Mouse (Mus musculus) heart, embryonic 12.5 days (tissue): ENCODE measurements around the gene Hlcs. TPM values are rescaled to one million over a fixed set of nuclear protein-coding genes. Genes with fewer than 3 reads are reported as not detected.

Experiments used
- ATAC-seq: fragments of 200-750 bp; cut with Nextera tagmentation; 2 replicates; pipeline ENCODE4 v1.8.0; 2017; ENCODE audit warnings: moderate TSS enrichment, moderate library complexity; ENCODE audit not compliant: insufficient number of reproducible peaks, low FRiP score
- H3K27ac ChIP-seq: fragments of 300-500 bp; sonication (generic); 2 replicates; pipeline ENCODE4 v1.5.1; 2016; ENCODE audit warnings: mild to moderate bottlenecking, moderate library complexity; ENCODE audit not compliant: poor library complexity, severe bottlenecking
- H3K27me3 ChIP-seq: fragments of 300-500 bp; sonication (generic); replicated peaks from 2 replicates; pipeline ENCODE4 v1.6.1; 2016; ENCODE audit warnings: mild to moderate bottlenecking, moderate library complexity
- H3K36me3 ChIP-seq: fragments of 300-500 bp; sonication (generic); 2 replicates; pipeline ENCODE4 v1.6.1; 2016; ENCODE audit warnings: mild to moderate bottlenecking, moderate library complexity
- H3K4me1 ChIP-seq: fragments of 300-500 bp; sonication (generic); replicated peaks from 2 replicates; pipeline ENCODE4 v1.6.1; 2016; ENCODE audit warnings: mild to moderate bottlenecking
- H3K4me2 ChIP-seq: fragments of 300-500 bp; sonication (generic); 2 replicates; pipeline ENCODE4 v1.6.1; 2016; ENCODE audit warnings: mild to moderate bottlenecking, moderate library complexity
- H3K4me3 ChIP-seq: fragments of 300-500 bp; sonication (generic); 2 replicates; pipeline ENCODE4 v1.5.1; 2016; ENCODE audit warnings: mild to moderate bottlenecking
- H3K9ac ChIP-seq: fragments of 300-500 bp; sonication (generic); 2 replicates; pipeline ENCODE4 v1.6.1; 2016; ENCODE audit warnings: mild to moderate bottlenecking, moderate library complexity
- H3K9me3 ChIP-seq: fragments of 300-500 bp; sonication (generic); replicated peaks from 2 replicates; pipeline ENCODE4 v1.6.1; 2016; ENCODE audit warnings: mild to moderate bottlenecking, moderate library complexity
- WGBS: fragments of 180-500 bp; shearing (Covaris S2); methylation state at CpG from one replicate; pipeline ENCODE4 v1.1.7; 2016; 5-methylcytosine and 5-hydroxymethylcytosine counted together
- polyA plus RNA-seq: library from polyadenylated mRNA; unstranded; fragments of >200 nt; fragmentation: Nextera tagmentation; extraction: Ambion mirVana; gene quantifications from 2 replicates; pipeline ENCODE4 v1.2.1, GENCODE M21; 2016

Gene Hlcs
- polyA plus RNA-seq, 1 experiment from 2014 or later, result 11.0 TPM

DNA sequence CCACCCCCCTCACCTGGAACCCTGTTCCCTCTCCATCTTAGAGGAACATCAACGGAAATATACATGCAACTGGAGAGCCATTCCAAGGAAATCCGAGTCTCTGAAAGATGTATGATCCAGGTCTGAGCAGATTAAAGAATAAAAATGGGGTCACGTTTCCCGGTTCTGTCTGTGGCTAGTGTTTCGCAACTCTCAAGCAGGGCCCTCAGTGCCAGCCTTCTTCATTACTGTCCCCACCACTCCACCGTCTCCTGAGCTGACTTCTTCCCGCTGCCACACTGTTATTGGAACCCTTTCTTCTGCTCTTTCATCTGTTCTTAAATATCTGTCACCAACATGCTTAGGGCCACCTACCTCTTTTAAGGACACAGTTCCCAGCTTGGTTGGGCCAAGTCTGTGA is 200.2 kb downstream of the Hlcs start:
- peaks cover 54% of the 10 kb centered on the region for H3K27me3 ChIP-seq
- WGBS, result 74% methylated on average over 7 of the region's 7 CpGs

DNA sequence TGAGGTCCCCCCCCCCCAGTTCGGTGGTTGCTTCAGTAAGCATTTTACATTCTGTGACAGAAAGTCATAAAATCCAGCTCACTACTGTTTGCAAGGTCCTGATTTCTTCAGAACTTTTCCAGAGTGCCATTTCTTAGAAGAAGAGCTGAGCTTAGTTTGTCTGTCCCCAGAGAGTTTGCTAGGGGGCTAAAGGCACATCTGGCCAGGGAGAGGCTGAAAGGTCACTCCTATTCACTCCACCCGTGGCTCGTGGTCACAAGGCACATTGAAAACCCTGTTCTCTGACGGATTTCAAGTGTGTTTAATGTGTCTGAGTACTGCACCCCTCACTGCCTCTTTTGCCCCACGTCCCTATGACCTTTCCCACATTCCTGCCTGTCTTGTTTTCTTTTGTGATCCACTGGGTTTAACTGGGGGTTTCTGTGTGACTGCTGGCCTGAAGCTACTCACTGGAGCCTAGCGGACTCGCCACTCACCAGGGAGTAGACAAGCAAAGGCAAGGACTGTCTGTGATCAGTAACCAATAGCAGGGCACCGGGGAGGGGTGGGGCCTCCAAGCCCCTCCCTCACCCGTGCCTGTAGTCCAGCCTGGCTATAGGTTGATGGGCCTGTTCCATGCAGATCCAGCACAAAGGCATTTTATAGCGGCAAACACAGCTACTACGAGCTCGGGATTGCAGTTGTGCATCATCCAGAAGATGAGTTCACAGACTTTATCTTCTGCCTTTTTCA is 215.5 kb downstream of the Hlcs start:
- no peak for ATAC-seq
- no peak overlapping the region for H3K4me3 ChIP-seq
- no peaks in the 10 kb centered on the region for H3K9me3 ChIP-seq

More for the DNA sequence above, 200.2 kb downstream of the Hlcs start:
- ATAC-seq, result no peak
- Histone ChIP-seq H3K36me3 (no peaks in the 10 kb centered on the region), H3K9ac (no peak overlapping the region), H3K27ac (no peak overlapping the region), H3K4me1 (no peaks in the 10 kb centered on the region; the same call in 1 of the 2 replicates), H3K4me2 (no peak overlapping the region), H3K4me3 (no peak overlapping the region), H3K9me3 (no peaks in the 10 kb centered on the region)

GRCm38 (mm10) chr16:94096479-94096878 is 216.9 kb downstream of the Hlcs start:
- Histone ChIP-seq H3K9ac (no peak overlapping the region), H3K36me3 (no peaks in the 10 kb centered on the region), H3K27ac (no peak overlapping the region), H3K4me1 (0 out of 2 replicates have a peak, but pooled peaks cover 11% of the 10 kb centered on the region), H3K4me2 (no peak overlapping the region), H3K9me3 (no peaks in the 10 kb centered on the region), H3K27me3 (peaks cover 87% of the 10 kb centered on the region), H3K4me3 (no peak overlapping the region)
- ATAC-seq, result no peak
- 4% methylated on average over 14 of the region's 14 CpGs for WGBS

More for the DNA sequence above, 215.5 kb downstream of the Hlcs start:
- WGBS, result 7% methylated on average over 12 of the region's 12 CpGs
- peaks cover 72% of the 10 kb centered on the region for H3K27me3 ChIP-seq
- no peak overlapping the region for H3K9ac ChIP-seq
- H3K4me2 ChIP-seq, result no peak overlapping the region
- H3K36me3 ChIP-seq, result no peaks in the 10 kb centered on the region
- H3K4me1 ChIP-seq, result 0 out of 2 replicates have a peak, but pooled peaks cover 11% of the 10 kb centered on the region
- H3K27ac ChIP-seq, result no peak overlapping the region

DNA sequence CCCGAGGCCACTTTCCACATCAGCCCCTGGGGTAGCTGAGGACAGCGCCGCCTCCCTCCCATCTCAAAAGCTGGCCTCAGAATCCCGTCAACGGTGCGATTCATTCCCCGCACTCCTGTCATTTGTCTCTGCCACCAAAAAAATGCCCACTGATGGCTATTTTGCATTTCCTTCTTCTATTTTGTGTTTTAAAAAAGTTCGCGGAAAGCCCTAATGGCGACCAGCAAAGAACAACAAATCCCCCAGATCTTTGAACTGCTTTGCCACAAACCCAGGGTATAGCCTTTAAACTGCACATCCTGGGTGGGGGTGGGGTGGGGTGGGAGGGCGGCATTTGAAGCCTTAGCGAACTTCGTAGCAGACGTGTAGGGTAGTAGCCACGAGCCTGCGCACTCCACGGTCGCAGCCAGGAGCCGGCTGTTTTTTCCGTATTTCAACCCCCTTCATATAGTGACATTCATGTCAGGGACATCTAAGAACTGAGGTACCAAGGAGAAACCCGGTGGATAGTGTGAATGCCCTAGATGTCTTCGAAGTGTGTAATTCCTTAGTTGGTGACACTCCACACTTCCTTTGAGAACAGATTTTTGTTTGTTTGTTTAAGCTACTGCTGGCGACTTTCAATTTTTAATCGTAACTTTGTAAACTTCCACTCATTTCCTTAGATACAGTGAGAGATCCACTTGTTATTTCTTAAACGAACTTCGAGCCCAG is 218.1 kb downstream of the Hlcs start:
- H3K9ac ChIP-seq, result no peak overlapping the region
- H3K27ac ChIP-seq, result no peak overlapping the region
- H3K36me3 ChIP-seq, result no peaks in the 10 kb centered on the region
- 0 out of 2 replicates have a peak, but pooled peaks cover 11% of the 10 kb centered on the region for H3K4me1 ChIP-seq
- H3K9me3 ChIP-seq, result no peaks in the 10 kb centered on the region
- under 1% methylated on average over 26 of the region's 26 CpGs for whole genome bisulfite sequencing
- no peak for ATAC-seq
- H3K4me3 ChIP-seq, result no peak overlapping the region
- H3K27me3 ChIP-seq, result peaks cover 91% of the 10 kb centered on the region
- H3K4me2 ChIP-seq, result no peak overlapping the region

GRCm38 (mm10) chr16:94094251-94095108 is 218.9 kb downstream of the Hlcs start:
- H3K4me1 ChIP-seq, result 0 out of 2 replicates have a peak, but pooled peaks cover 11% of the 10 kb centered on the region
- no peak overlapping the region for H3K4me2 ChIP-seq
- H3K27ac ChIP-seq, result no peak overlapping the region
- H3K9me3 ChIP-seq, result no peaks in the 10 kb centered on the region
- no peaks in the 10 kb centered on the region for H3K36me3 ChIP-seq
- no peak overlapping the region for H3K9ac ChIP-seq
- peaks cover 91% of the 10 kb centered on the region for H3K27me3 ChIP-seq
- under 1% methylated on average over 48 of the region's 48 CpGs for WGBS
- no peak for ATAC-seq
- no peak overlapping the region; the same call in 1 of the 2 replicates for H3K4me3 ChIP-seq

DNA sequence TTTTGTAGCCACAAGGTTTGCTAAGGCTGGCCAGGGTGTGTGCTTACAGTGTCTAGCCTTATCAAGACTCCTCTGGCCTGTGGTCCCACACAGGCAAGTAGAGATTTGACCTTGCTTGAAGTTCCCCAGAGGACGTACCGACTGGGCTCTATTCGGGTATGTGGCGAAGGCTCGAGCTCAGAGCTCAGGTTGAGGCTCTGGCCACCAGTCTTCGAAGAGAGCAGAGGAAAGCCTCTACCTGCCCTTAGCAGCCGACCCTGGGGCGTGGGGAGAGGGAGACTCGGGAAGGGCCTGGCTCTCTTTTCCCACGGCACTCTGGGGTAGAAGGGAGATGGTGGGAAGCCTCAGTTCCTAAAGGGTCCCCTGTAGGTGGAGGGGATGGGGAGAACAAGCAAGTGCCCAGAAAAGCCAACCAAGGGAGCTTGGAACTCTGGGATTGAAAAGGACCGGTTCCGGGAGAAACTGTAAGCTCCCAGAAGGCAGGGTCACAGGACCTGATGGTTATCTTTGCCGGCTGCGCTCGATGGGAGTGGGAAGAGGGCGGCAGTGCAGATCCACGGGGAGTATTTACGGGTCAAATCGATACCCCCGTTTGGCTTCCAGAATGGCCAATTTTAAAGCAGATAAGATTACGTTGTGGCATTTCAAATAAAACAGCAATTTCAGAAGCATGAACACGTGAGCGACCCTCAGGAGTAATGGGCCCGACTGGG is 220.1 kb downstream of the Hlcs start:
- no peak for ATAC-seq
- no peak overlapping the region for H3K4me2 ChIP-seq
- 2% methylated on average over 24 of the region's 24 CpGs for WGBS
- 0 out of 2 replicates have a peak, but pooled peaks cover 11% of the 10 kb centered on the region for H3K4me1 ChIP-seq
- H3K27ac ChIP-seq, result no peak overlapping the region
- H3K36me3 ChIP-seq, result no peaks in the 10 kb centered on the region
- no peak overlapping the region for H3K9ac ChIP-seq
- no peak overlapping the region for H3K4me3 ChIP-seq
- H3K9me3 ChIP-seq, result no peaks in the 10 kb centered on the region
- H3K27me3 ChIP-seq, result peaks cover 91% of the 10 kb centered on the region

DNA sequence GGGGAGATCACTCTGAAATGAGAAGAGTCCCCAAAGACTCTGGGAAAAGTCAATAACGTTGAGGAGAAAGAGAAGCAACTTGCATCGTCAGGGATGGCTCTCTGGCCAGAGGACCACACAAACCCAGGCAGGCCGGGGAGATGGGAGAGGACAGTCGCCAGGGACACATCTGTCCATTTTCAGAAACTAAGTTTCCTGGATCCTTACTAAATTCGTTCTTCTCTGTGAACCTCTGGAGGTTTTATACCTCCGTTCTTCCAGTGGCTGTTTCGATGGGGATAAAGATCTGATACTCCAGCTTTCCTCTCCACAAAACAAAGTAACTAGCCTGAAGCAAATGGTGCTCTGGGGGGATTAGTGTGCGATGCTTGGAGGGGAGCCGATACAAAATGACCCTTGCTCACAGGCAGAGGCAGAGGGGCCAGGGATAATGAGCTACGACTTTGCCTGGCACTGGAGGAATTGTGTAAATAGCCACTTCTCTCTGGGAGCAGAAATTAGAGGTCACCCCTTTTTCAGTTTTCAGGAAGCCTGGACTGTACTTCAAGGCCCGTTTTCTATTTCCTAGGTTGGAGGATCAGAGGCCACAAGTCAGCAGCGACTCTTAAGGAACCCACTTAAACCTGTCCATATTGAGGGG is 220.7 kb downstream of the Hlcs start:
- no peak for ATAC-seq
- 2% methylated on average over 12 of the region's 12 CpGs for WGBS
- H3K27ac ChIP-seq, result no peak overlapping the region
- H3K36me3 ChIP-seq, result no peaks in the 10 kb centered on the region
- H3K27me3 ChIP-seq, result peaks cover 89% of the 10 kb centered on the region
- 0 out of 2 replicates have a peak, but pooled peaks cover 11% of the 10 kb centered on the region for H3K4me1 ChIP-seq
- H3K4me3 ChIP-seq, result no peak overlapping the region
- no peak overlapping the region for H3K4me2 ChIP-seq
- H3K9ac ChIP-seq, result no peak overlapping the region
- H3K9me3 ChIP-seq, result no peaks in the 10 kb centered on the region

DNA sequence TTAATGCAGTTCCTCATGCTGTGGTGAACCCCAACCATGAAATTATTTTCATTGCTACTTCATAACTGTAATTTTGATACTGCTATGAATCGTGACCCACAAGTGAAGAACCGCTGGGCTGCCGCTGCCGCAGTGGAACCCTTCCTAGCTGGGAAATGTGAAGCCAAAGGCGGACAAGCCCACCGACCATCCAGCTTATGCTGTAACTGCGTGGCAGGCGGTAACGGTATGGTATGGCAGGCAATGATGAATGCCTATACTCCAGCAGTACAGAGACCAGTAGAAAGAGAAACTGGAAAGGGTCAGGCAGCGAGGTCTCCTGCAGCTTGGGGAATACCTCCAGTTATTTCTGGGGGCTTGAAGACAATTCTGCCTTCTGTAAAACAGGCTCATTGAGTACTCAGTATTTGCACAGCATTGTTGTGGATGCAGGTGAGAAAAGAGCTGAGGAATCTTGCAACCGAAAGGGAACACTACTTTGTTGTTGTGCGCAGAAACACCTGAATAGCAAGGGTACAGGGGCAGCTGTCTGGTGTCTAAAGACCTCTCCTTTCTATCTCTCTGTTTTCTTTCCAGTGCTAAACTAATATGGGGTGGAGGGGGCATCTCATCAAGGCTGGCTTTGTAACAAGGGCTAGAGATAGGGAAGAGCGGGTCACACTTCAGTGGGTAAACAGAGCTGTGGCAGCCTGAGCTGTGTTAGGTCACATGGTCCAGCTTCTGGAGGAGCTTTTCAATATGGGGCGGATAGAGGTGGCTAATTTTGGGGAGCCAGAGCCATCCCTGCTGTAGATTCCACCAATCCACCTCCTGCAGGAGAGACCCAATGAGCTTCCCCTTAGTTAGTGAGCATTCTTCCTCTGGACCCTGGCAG is 224.3 kb downstream of the Hlcs start:
- 7% methylated on average over 14 of the region's 14 CpGs for WGBS
- peaks cover 25% of the 10 kb centered on the region for H3K4me1 ChIP-seq
- ATAC-seq, result no peak
- no peak overlapping the region for H3K9ac ChIP-seq
- H3K9me3 ChIP-seq, result no peaks in the 10 kb centered on the region
- H3K27ac ChIP-seq, result no peak overlapping the region
- H3K4me3 ChIP-seq, result no peak overlapping the region
- H3K4me2 ChIP-seq, result no peak overlapping the region
- peaks cover 91% of the 10 kb centered on the region for H3K27me3 ChIP-seq
- H3K36me3 ChIP-seq, result no peaks in the 10 kb centered on the region

- no peak overlapping the region for H3K4me3 ChIP-seq
- no peaks in the 10 kb centered on the region for H3K9me3 ChIP-seq
- no peak for ATAC-seq
- H3K9ac ChIP-seq, result no peak overlapping the region
- WGBS, result 5% methylated on average over 11 of the region's 11 CpGs
- H3K27me3 ChIP-seq, result peaks cover 90% of the 10 kb centered on the region
- H3K27ac ChIP-seq, result no peak overlapping the region
- no peak overlapping the region for H3K4me2 ChIP-seq
- H3K36me3 ChIP-seq, result no peaks in the 10 kb centered on the region
- peaks cover 25% of the 10 kb centered on the region for H3K4me1 ChIP-seq
These were observed 225.1 kb downstream of the Hlcs start for GRCm38 (mm10) chr16:94088226-94088748.
